Mouse (Mus musculus) hindbrain, embryonic 14.5 days (tissue): ENCODE measurements around the gene Rnf126. TPM values are rescaled to one million over a fixed set of nuclear protein-coding genes. Genes with fewer than 3 reads are reported as not detected.

Source experiments
- ATAC-seq: fragments of 200-750 bp; cut with Nextera tagmentation; 2 replicates; pipeline ENCODE4 v1.8.0; 2017; ENCODE audit warnings: moderate number of reproducible peaks, mild to moderate bottlenecking, moderate TSS enrichment, moderate library complexity; ENCODE audit not compliant: low FRiP score
- DNase-seq: peaks from one replicate; pipeline ENCODE4 v3.0.0-alpha.2; 2015; ENCODE audit warnings: low spot score
- H3K27ac ChIP-seq: fragments of 300-500 bp; sonication (generic); 2 replicates; pipeline ENCODE4 v1.5.1; 2014; ENCODE audit warnings: mild to moderate bottlenecking, moderate library complexity
- H3K27me3 ChIP-seq: fragments of 300-500 bp; sonication (generic); 2 replicates; pipeline ENCODE4 v1.6.1; 2014; ENCODE audit warnings: mild to moderate bottlenecking, low read length, mixed read lengths; ENCODE audit not compliant: control insufficient read depth, insufficient read depth
- H3K36me3 ChIP-seq: fragments of 300-500 bp; sonication (generic); replicated peaks from 2 replicates; pipeline ENCODE4 v1.6.1; 2014; ENCODE audit not compliant: control insufficient read depth, insufficient read depth
- H3K4me1 ChIP-seq: fragments of 300-500 bp; sonication (generic); replicated peaks from 2 replicates; pipeline ENCODE4 v1.6.1; 2014; ENCODE audit warnings: antibody characterized with exemption, low read length, mixed read lengths; ENCODE audit not compliant: control insufficient read depth, insufficient read depth
- H3K4me2 ChIP-seq: fragments of 300-500 bp; sonication (generic); replicated peaks from 2 replicates; pipeline ENCODE4 v1.6.1; 2014; ENCODE audit warnings: mild to moderate bottlenecking, moderate library complexity
- H3K4me3 ChIP-seq: fragments of 300-500 bp; sonication (generic); replicated peaks from 2 replicates; pipeline ENCODE4 v1.5.1; 2014; ENCODE audit warnings: mild to moderate bottlenecking, low read length
- H3K9ac ChIP-seq: fragments of 300-500 bp; sonication (generic); 2 replicates; pipeline ENCODE4 v1.6.1; 2014
- H3K9me3 ChIP-seq: fragments of 300-500 bp; sonication (generic); 2 replicates; pipeline ENCODE4 v1.6.1; 2016; ENCODE audit warnings: low read length; ENCODE audit not compliant: control insufficient read depth
- WGBS: fragments of 180-500 bp; shearing (Covaris S2); extraction: QIAGEN DNeasy Blood & Tissue Kit; methylation state at CpG from one replicate; pipeline ENCODE4 v1.1.7; 2014; 5-methylcytosine and 5-hydroxymethylcytosine counted together
- polyA plus RNA-seq: library from polyadenylated mRNA; unstranded; fragments of >200 nt; fragmentation: Nextera tagmentation; extraction: Ambion mirVana; gene quantifications from 2 replicates; pipeline ENCODE4 v1.2.1, GENCODE M21; 2014

Gene Rnf126
- polyA plus RNA-seq, 1 experiment from 2014 or later = 96.7 TPM

- ATAC-seq = peak; percentile 67
- DNase-seq = peak; percentile 54
These were observed 50.3 kb downstream of the Rnf126 start, which contains the start of gene Hcn2 for GRCm38 (mm10) chr10:79716254-79716987. Gene Hcn2 (plus strand): TSS chr10:79716634.

GRCm38 (mm10) chr10:79714996-79715395 is 51.8 kb downstream of the Rnf126 start:
- Histone ChIP-seq H3K4me1 (peaks cover 15% of the 10 kb centered on the region), H3K27ac (no peak overlapping the region), H3K4me2 (no peak overlapping the region), H3K27me3 (peaks cover 43% of the 10 kb centered on the region), H3K9ac (no peak overlapping the region), H3K4me3 (no peak overlapping the region), H3K36me3 (peaks cover 27% of the 10 kb centered on the region), H3K9me3 (no peaks in the 10 kb centered on the region)
- no peak for ATAC-seq
- 59% methylated on average over 4 of the region's 4 CpGs for WGBS
- no peak for DNase-seq

More at GRCm38 (mm10) chr10:79716254-79716987, 50.3 kb downstream of the Rnf126 start, which contains the start of gene Hcn2:
- Histone ChIP-seq H3K4me1 (peaks cover 15% of the 10 kb centered on the region), H3K27me3 (peaks cover 43% of the 10 kb centered on the region), H3K36me3 (peaks cover 13% of the 10 kb centered on the region), H3K27ac (peak within 1 kb of the TSS; percentile 47), H3K4me2 (peak within 1 kb of the TSS; percentile 91), H3K9ac (peak within 1 kb of the TSS; percentile 77), H3K4me3 (peak within 1 kb of the TSS; percentile 71), H3K9me3 (no peaks in the 10 kb centered on the region)
- WGBS = 2% methylated on average over 64 of the region's 91 CpGs

DNA sequence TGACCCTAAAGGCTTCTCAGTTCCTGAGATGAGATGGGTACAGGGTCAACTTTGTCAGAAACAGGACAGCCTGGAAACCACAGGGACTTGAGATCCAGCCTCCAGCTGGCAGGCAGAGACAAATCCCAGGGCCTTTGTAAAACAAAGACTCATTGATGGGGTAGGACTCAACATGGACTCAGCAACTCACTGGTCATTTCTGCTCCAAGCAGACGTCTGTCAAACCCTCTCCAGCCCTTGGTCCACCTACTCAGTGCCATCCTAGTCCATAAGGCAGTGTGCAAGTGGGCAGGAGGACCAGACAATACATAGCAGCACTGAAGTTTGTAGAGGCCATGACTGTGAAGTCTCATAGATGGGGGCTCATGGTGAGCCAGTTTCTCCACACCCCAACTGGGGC is 53.6 kb downstream of the Rnf126 start:
- Histone ChIP-seq H3K9ac (no peak overlapping the region), H3K27ac (no peak overlapping the region), H3K9me3 (no peaks in the 10 kb centered on the region), H3K36me3 (peaks cover 41% of the 10 kb centered on the region), H3K27me3 (peaks cover 34% of the 10 kb centered on the region), H3K4me3 (no peak overlapping the region), H3K4me1 (peaks cover 15% of the 10 kb centered on the region), H3K4me2 (no peak overlapping the region)
- WGBS = 37% methylated on average over 1 of the region's 1 CpGs
- DNase-seq (no peak), ATAC-seq (no peak)

- Histone ChIP-seq H3K4me3 (no peak overlapping the region), H3K9me3 (no peaks in the 10 kb centered on the region), H3K27ac (no peak overlapping the region), H3K27me3 (peaks cover 29% of the 10 kb centered on the region), H3K4me1 (peaks cover 12% of the 10 kb centered on the region), H3K36me3 (peaks cover 41% of the 10 kb centered on the region), H3K4me2 (no peak overlapping the region), H3K9ac (no peak overlapping the region)
- ATAC-seq (0 out of 2 replicates have a peak, but pooled peaks have one; percentile 9), DNase-seq (peak; percentile 75)
- 11% methylated on average over 6 of the region's 6 CpGs for WGBS
These were observed 54.1 kb downstream of the Rnf126 start for GRCm38 (mm10) chr10:79712499-79713126.

DNA sequence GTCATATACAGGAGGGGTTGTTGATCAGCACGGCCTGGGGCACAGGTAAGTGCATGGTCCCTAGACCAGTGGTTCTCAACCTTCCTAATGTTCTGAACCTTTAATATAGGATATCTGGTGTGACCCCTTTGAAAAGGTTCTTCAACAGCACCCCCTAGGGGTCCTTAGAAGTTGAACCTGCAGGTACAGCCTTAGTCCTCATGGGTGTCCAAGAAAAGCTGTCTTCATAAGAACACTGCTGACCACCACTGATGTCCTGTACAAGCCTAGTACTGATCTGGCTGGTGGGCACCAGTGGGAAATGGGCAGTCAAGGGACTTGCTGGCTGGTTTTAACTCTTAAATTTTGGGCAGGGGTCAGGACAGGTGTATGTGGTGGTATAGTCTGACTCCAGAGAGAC is 54.7 kb downstream of the Rnf126 start:
- H3K36me3 ChIP-seq = peaks cover 41% of the 10 kb centered on the region
- H3K4me3 ChIP-seq = no peak overlapping the region
- DNase-seq = no peak
- H3K4me1 ChIP-seq = peaks cover 13% of the 10 kb centered on the region
- no peak overlapping the region for H3K27ac ChIP-seq
- H3K4me2 ChIP-seq = no peak overlapping the region
- ATAC-seq = 0 out of 2 replicates have a peak, but pooled peaks have one; percentile 5
- 96% methylated on average over 1 of the region's 1 CpGs for WGBS
- H3K27me3 ChIP-seq = peaks cover 23% of the 10 kb centered on the region
- H3K9ac ChIP-seq = no peak overlapping the region
- H3K9me3 ChIP-seq = no peaks in the 10 kb centered on the region

GRCm38 (mm10) chr10:79709307-79709706 is 57.4 kb downstream of the Rnf126 start:
- no peaks in the 10 kb centered on the region for H3K9me3 ChIP-seq
- no peak overlapping the region for H3K4me2 ChIP-seq
- no peak overlapping the region for H3K4me3 ChIP-seq
- H3K27ac ChIP-seq = no peak overlapping the region
- 84% methylated on average over 7 of the region's 7 CpGs for WGBS
- no peak for ATAC-seq
- DNase-seq = no peak
- H3K9ac ChIP-seq = no peak overlapping the region
- H3K27me3 ChIP-seq = no peaks in the 10 kb centered on the region; the same call in 1 of the 2 replicates
- H3K36me3 ChIP-seq = peaks cover 41% of the 10 kb centered on the region
- peaks cover 29% of the 10 kb centered on the region for H3K4me1 ChIP-seq

GRCm38 (mm10) chr10:79708668-79709067 is 58.1 kb downstream of the Rnf126 start:
- H3K27me3 ChIP-seq = no peaks in the 10 kb centered on the region

More at GRCm38 (mm10) chr10:79708668-79709067, 58.1 kb downstream of the Rnf126 start:
- Histone ChIP-seq H3K9ac (no peak overlapping the region), H3K36me3 (peaks cover 41% of the 10 kb centered on the region), H3K9me3 (no peaks in the 10 kb centered on the region), H3K4me2 (no peak overlapping the region), H3K4me1 (peaks cover 29% of the 10 kb centered on the region), H3K4me3 (no peak overlapping the region), H3K27ac (no peak overlapping the region)
- DNase-seq (no peak), ATAC-seq (no peak)
- WGBS = 90% methylated on average over 21 of the region's 21 CpGs

Other genes starting within 250 kb of the Rnf126 start
- gene Plpp2, start 233.2 kb downstream of the Rnf126 start, polyA plus RNA-seq = 15.5 and 21.4 TPM in 2 replicates
- gene Mier2, start 211.8 kb downstream of the Rnf126 start, polyA plus RNA-seq = 53.1 and 53.5 TPM in 2 replicates
- not detected in 2 replicates for gene Theg, start 179.6 kb downstream of the Rnf126 start, polyA plus RNA-seq
- gene C2cd4c, start 152.9 kb downstream of the Rnf126 start, polyA plus RNA-seq = 0.99 and 1.2 TPM in 2 replicates
- 19.8 and 20.8 TPM in 2 replicates for gene Shc2, start 129.0 kb downstream of the Rnf126 start, polyA plus RNA-seq
- gene Odf3l2, start 121.2 kb downstream of the Rnf126 start, polyA plus RNA-seq = 0.27 and 0.31 TPM in 2 replicates
- 0.68 and 1.2 TPM in 2 replicates for gene Madcam1, start 102.4 kb downstream of the Rnf126 start, polyA plus RNA-seq
- 107 and 108 TPM in 2 replicates for gene Tpgs1, start 97.6 kb downstream of the Rnf126 start, polyA plus RNA-seq
- 78.9 and 81.8 TPM in 2 replicates for gene Cdc34, start 84.8 kb downstream of the Rnf126 start, polyA plus RNA-seq
- 1.5 and 1.8 TPM in 2 replicates for gene Gzmm, start 77.9 kb downstream of the Rnf126 start, polyA plus RNA-seq
- gene Bsg, start 62.5 kb downstream of the Rnf126 start, polyA plus RNA-seq = 930 and 976 TPM in 2 replicates
- 2.9 and 4.3 TPM in 2 replicates for gene Hcn2, start 50.3 kb downstream of the Rnf126 start, polyA plus RNA-seq
- 32.8 and 36.5 TPM in 2 replicates for gene Polrmt, start 20.4 kb downstream of the Rnf126 start, polyA plus RNA-seq
- 1.4 and 1.6 TPM in 2 replicates for gene Fgf22, start 11.9 kb downstream of the Rnf126 start, polyA plus RNA-seq
- 1.6 and 2.2 TPM in 2 replicates for gene Fstl3, start 10.3 kb upstream of the Rnf126 start, polyA plus RNA-seq
- gene Prss57, start 24.0 kb upstream of the Rnf126 start, polyA plus RNA-seq = 0.08 and 0.29 TPM in 2 replicates
- gene Palm, start 26.6 kb upstream of the Rnf126 start, polyA plus RNA-seq = 240 and 247 TPM in 2 replicates
- gene Misp, start 54.0 kb upstream of the Rnf126 start, polyA plus RNA-seq = 0.08 and 0.74 TPM in 2 replicates
- gene Ptbp1, start 87.5 kb upstream of the Rnf126 start, polyA plus RNA-seq = 59.5 and 62.6 TPM in 2 replicates
- 10.1 and 12.8 TPM in 2 replicates for gene Prtn3, start 107.5 kb upstream of the Rnf126 start, polyA plus RNA-seq
- 288 and 294 TPM in 2 replicates for gene Plppr3, start 107.7 kb upstream of the Rnf126 start, polyA plus RNA-seq
- gene Elane, start 119.3 kb upstream of the Rnf126 start, polyA plus RNA-seq = 0.47 TPM in 1 of 2 replicates, not detected in the other
- not detected in 2 replicates for gene Cfd, start 123.9 kb upstream of the Rnf126 start, polyA plus RNA-seq
- gene Med16, start 142.0 kb upstream of the Rnf126 start, polyA plus RNA-seq = 42.0 and 42.5 TPM in 2 replicates
- gene Gm26602, start 143.9 kb upstream of the Rnf126 start, polyA plus RNA-seq = 1.1 TPM in 1 of 2 replicates, not detected in the other
- gene Kiss1r, start 150.0 kb upstream of the Rnf126 start, polyA plus RNA-seq = 1.7 and 2.6 TPM in 2 replicates
- gene R3hdm4, start 154.3 kb upstream of the Rnf126 start, polyA plus RNA-seq = 228 and 232 TPM in 2 replicates
- gene Arid3a, start 160.1 kb upstream of the Rnf126 start, polyA plus RNA-seq = 3.4 and 3.8 TPM in 2 replicates
- gene Wdr18, start 193.2 kb upstream of the Rnf126 start, polyA plus RNA-seq = 91.8 and 97.8 TPM in 2 replicates
- gene Grin3b, start 203.8 kb upstream of the Rnf126 start, polyA plus RNA-seq = 0.30 and 0.33 TPM in 2 replicates
- gene Tmem259, start 217.4 kb upstream of the Rnf126 start, polyA plus RNA-seq = 22.6 and 22.8 TPM in 2 replicates
- gene Cnn2, start 221.6 kb upstream of the Rnf126 start, polyA plus RNA-seq = 28.4 and 37.6 TPM in 2 replicates
- gene Abca7, start 229.5 kb upstream of the Rnf126 start, polyA plus RNA-seq = 4.1 and 4.5 TPM in 2 replicates
- 1.1 and 1.7 TPM in 2 replicates for gene Arhgap45, start 249.7 kb upstream of the Rnf126 start, polyA plus RNA-seq